Mouse (Mus musculus): ENCODE data around the gene Luzp1.
A peak's percentile ranks its signal among the peaks of the same experiment; 100 is the strongest.

Luzp1 gene

GRCm38 (mm10) chr4:136469371-136469903 lies at the start of gene Luzp1:
Luzp1 (plus strand) TSS chr4:136469761.
- DNase-seq = peak; percentile 88

- no peak for DNase-seq
These were observed 46.3 kb upstream of the Luzp1 start, which contains the start of gene Htr1d for GRCm38 (mm10) chr4:136423224-136423623. Htr1d (plus strand) TSS chr4:136423524.

- DNase-seq = peak; percentile 19
These were observed 45.2 kb upstream of the Luzp1 start for GRCm38 (mm10) chr4:136424120-136424999.

GRCm38 (mm10) chr4:136425000-136425288 lies 44.6 kb upstream of the Luzp1 start:
- peak; percentile 24 for DNase-seq

GRCm38 (mm10) chr4:136430609-136431375 lies 38.8 kb upstream of the Luzp1 start:
- DNase-seq = no peak

GRCm38 (mm10) chr4:136431376-136431693 lies 38.2 kb upstream of the Luzp1 start:
- peak; percentile 66 for DNase-seq

GRCm38 (mm10) chr4:136434029-136434428 lies 35.5 kb upstream of the Luzp1 start:
- no peak for DNase-seq

GRCm38 (mm10) chr4:136439106-136439505 lies 30.5 kb upstream of the Luzp1 start:
- DNase-seq = no peak

GRCm38 (mm10) chr4:136441354-136442043 lies 28.1 kb upstream of the Luzp1 start:
- no peak for DNase-seq

- DNase-seq = no peak
These were observed 25.0 kb upstream of the Luzp1 start for GRCm38 (mm10) chr4:136444561-136444960.

GRCm38 (mm10) chr4:136449795-136450194 lies 19.8 kb upstream of the Luzp1 start:
- DNase-seq = no peak

GRCm38 (mm10) chr4:136450271-136450670 lies 19.3 kb upstream of the Luzp1 start:
- no peak for DNase-seq

- DNase-seq = no peak
These were observed 18.0 kb upstream of the Luzp1 start for GRCm38 (mm10) chr4:136451564-136451963.

GRCm38 (mm10) chr4:136452286-136452685 lies 17.3 kb upstream of the Luzp1 start:
- DNase-seq = no peak

- no peak for DNase-seq
These were observed 16.8 kb upstream of the Luzp1 start for GRCm38 (mm10) chr4:136452792-136453191.

GRCm38 (mm10) chr4:136454850-136455260 lies 14.7 kb upstream of the Luzp1 start:
- peak; percentile 86 for DNase-seq

- no peak for DNase-seq
These were observed 12.9 kb upstream of the Luzp1 start for GRCm38 (mm10) chr4:136456516-136457218.

- DNase-seq = no peak
These were observed 11.3 kb upstream of the Luzp1 start for GRCm38 (mm10) chr4:136458276-136458675.

- no peak for DNase-seq
These were observed 10.4 kb upstream of the Luzp1 start for GRCm38 (mm10) chr4:136459210-136459609.

GRCm38 (mm10) chr4:136461206-136461605 lies 8.4 kb upstream of the Luzp1 start:
- no peak for DNase-seq

- no peak for DNase-seq
These were observed 7.8 kb upstream of the Luzp1 start for GRCm38 (mm10) chr4:136461761-136462085.

GRCm38 (mm10) chr4:136462086-136462838 lies 7.3 kb upstream of the Luzp1 start, which contains the start of gene 6030445D17Rik:
6030445D17Rik (plus strand) TSS chr4:136462250.
- peak; percentile 57 for DNase-seq

All from right cerebral cortex, postnatal 4 days (tissue).